Mouse (Mus musculus) adrenal gland, postnatal 14 days (tissue): ENCODE data around the gene Sspn. TPM values are rescaled to one million over a fixed set of nuclear protein-coding genes. Genes with fewer than 3 reads are reported as not detected.

Experiments
- total RNA-seq: library from RNA; stranded (reverse); gene quantifications from 2 replicates; pipeline ENCODE4 v1.2.3, GENCODE M21; 2021

Gene Sspn
- total RNA-seq, 1 experiment from 2014 or later: 13.0 TPM

Other genes starting within 250 kb of the Sspn start
- 76.6 and 87.4 TPM in 2 replicates for gene Rassf8, start 184.9 kb upstream of the Sspn start, total RNA-seq
- gene Bhlhe41, start 66.1 kb upstream of the Sspn start, total RNA-seq: 4.5 and 4.6 TPM in 2 replicates